Mouse (Mus musculus) stomach, postnatal 0 days (tissue): ENCODE results near the gene Fth1. TPM values are rescaled to one million over a fixed set of nuclear protein-coding genes. Genes with fewer than 3 reads are reported as not detected.
A peak's percentile ranks its signal among the peaks of the same experiment; 100 is the strongest.

Experiments
- ATAC-seq: fragments of 200-750 bp; cut with Nextera tagmentation; 2 replicates; pipeline ENCODE4 v1.8.0; 2017; ENCODE audit not compliant: low FRiP score, low TSS enrichment
- DNase-seq: peaks from one replicate; pipeline ENCODE4 v3.0.0-alpha.2; 2016; ENCODE audit warnings: low spot score
- H3K27ac ChIP-seq: fragments of 300-500 bp; sonication (generic); replicated peaks from 2 replicates; pipeline ENCODE4 v1.5.1; 2014; ENCODE audit warnings: mild to moderate bottlenecking, control low read depth
- H3K27me3 ChIP-seq: fragments of 300-500 bp; sonication (generic); 2 replicates; pipeline ENCODE4 v1.6.1; 2014; ENCODE audit warnings: low read length; ENCODE audit not compliant: control insufficient read depth, insufficient read depth
- H3K36me3 ChIP-seq: fragments of 300-500 bp; sonication (generic); 2 replicates; pipeline ENCODE4 v1.6.1; 2014; ENCODE audit warnings: low read length, mixed read lengths; ENCODE audit not compliant: control insufficient read depth, insufficient read depth
- H3K4me1 ChIP-seq: fragments of 300-500 bp; sonication (generic); replicated peaks from 2 replicates; pipeline ENCODE4 v1.6.1; 2014; ENCODE audit warnings: antibody characterized with exemption; ENCODE audit not compliant: control insufficient read depth, insufficient read depth
- H3K4me2 ChIP-seq: fragments of 300-500 bp; sonication (generic); replicated peaks from 2 replicates; pipeline ENCODE4 v1.6.1; 2014; ENCODE audit warnings: low read depth, mild to moderate bottlenecking, control low read depth, moderate library complexity
- H3K4me3 ChIP-seq: fragments of 300-500 bp; sonication (generic); 2 replicates; pipeline ENCODE4 v1.5.1; 2014; ENCODE audit warnings: low read depth, low read length, control low read depth
- H3K9ac ChIP-seq: fragments of 300-500 bp; sonication (generic); 2 replicates; pipeline ENCODE4 v1.6.1; 2014; ENCODE audit warnings: mild to moderate bottlenecking, low read length, control low read depth, mixed read lengths
- H3K9me3 ChIP-seq: fragments of 300-500 bp; sonication (generic); 2 replicates; pipeline ENCODE4 v1.6.1; 2016; ENCODE audit warnings: low read length; ENCODE audit not compliant: control insufficient read depth
- CTCF ChIP-seq: IDR thresholded peaks from 2 replicates; pipeline ENCODE4 v1.5.1; 2016; ENCODE audit warnings: antibody characterized with exemption, low read depth, mild to moderate bottlenecking, moderate library complexity
- EP300 ChIP-seq: optimal IDR thresholded peaks from 2 replicates; pipeline ENCODE3; 2016; ENCODE audit warnings: antibody characterized with exemption
- WGBS: fragments of 180-500 bp; shearing (Covaris S2); extraction: QIAGEN DNeasy Blood & Tissue Kit; methylation state at CpG from one replicate; pipeline ENCODE4 v1.1.7; 2014; 5-methylcytosine and 5-hydroxymethylcytosine counted together
- polyA plus RNA-seq: library from polyadenylated mRNA; unstranded; fragments of >200 nt; fragmentation: Nextera tagmentation; extraction: Ambion mirVana; gene quantifications from 2 replicates; pipeline ENCODE4 v1.2.1, GENCODE M21; 2015

The Fth1 gene
- polyA plus RNA-seq, 1 experiment from 2014 or later, result 2,976 TPM

DNA sequence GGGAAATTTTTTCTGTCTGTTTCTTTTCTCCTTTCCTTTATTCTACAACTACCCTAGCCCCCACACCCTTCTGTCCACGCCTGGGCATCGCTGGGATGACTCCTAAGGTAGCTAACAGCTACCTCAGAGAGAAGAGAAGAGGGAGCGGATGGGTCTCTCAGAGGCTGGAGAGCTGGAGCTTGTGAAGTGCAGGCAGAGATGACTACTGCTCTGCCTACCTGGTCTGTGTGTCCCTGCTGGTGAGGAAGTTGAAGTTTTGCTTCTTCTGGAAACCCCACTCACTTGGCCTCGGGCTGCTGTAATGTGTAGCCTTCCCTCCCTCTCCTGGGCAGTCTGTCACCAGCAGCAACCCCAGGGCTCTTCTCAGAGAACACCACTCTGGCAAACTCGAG is 25.6 kb upstream of the Fth1 start:
- peak; percentile 27 for DNase-seq
- H3K27ac ChIP-seq, result peak overlapping the region; percentile 98
- TF ChIP-seq CTCF (peak; percentile 29; the same call in 1 of the 2 replicates), EP300 (no peak)

DNA sequence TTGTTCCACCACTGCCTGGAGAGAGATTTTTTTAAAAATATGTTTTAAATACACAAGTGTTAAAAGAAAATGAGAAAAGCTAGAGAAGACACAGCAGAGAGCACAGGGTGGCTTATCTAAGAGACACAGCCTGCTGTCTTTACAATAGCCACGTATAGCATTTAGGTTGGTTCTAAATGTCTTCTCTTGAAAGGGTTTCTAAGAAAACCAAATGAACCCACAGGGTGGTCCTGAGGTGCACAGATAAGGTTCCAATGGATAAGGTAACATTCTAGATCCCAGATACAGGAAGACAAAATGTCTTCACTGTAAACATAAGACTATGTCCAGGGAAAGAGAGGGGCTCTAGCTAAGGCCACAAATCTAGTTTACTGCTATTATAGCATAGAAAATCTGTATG is 25.0 kb upstream of the Fth1 start:
- no peaks in the 10 kb centered on the region; the same call in 1 of the 2 replicates for H3K4me1 ChIP-seq
- DNase-seq, result no peak
- no peak overlapping the region for H3K4me3 ChIP-seq
- H3K9me3 ChIP-seq, result no peaks in the 10 kb centered on the region
- H3K36me3 ChIP-seq, result no peaks in the 10 kb centered on the region
- H3K27me3 ChIP-seq, result no peaks in the 10 kb centered on the region
- H3K27ac ChIP-seq, result peak overlapping the region; percentile 98
- no peak for ATAC-seq
- H3K4me2 ChIP-seq, result peak overlapping the region; percentile 51; the same call in 1 of the 2 replicates
- peak overlapping the region; percentile 68; the same call in 1 of the 2 replicates for H3K9ac ChIP-seq
- WGBS, result 58% methylated on average over 1 of the region's 1 CpGs
- no peak for TF ChIP-seq CTCF

More for the DNA sequence above, 25.6 kb upstream of the Fth1 start:
- Histone ChIP-seq H3K4me3 (peak overlapping the region; percentile 22; the same call in 1 of the 2 replicates), H3K9ac (peak overlapping the region; percentile 68), H3K27me3 (no peaks in the 10 kb centered on the region), H3K4me2 (peak overlapping the region; percentile 51), H3K4me1 (no peaks in the 10 kb centered on the region; the same call in 1 of the 2 replicates), H3K36me3 (no peaks in the 10 kb centered on the region), H3K9me3 (no peaks in the 10 kb centered on the region)
- ATAC-seq, result peak; percentile 60
- 25% methylated on average over 5 of the region's 5 CpGs for WGBS

DNA sequence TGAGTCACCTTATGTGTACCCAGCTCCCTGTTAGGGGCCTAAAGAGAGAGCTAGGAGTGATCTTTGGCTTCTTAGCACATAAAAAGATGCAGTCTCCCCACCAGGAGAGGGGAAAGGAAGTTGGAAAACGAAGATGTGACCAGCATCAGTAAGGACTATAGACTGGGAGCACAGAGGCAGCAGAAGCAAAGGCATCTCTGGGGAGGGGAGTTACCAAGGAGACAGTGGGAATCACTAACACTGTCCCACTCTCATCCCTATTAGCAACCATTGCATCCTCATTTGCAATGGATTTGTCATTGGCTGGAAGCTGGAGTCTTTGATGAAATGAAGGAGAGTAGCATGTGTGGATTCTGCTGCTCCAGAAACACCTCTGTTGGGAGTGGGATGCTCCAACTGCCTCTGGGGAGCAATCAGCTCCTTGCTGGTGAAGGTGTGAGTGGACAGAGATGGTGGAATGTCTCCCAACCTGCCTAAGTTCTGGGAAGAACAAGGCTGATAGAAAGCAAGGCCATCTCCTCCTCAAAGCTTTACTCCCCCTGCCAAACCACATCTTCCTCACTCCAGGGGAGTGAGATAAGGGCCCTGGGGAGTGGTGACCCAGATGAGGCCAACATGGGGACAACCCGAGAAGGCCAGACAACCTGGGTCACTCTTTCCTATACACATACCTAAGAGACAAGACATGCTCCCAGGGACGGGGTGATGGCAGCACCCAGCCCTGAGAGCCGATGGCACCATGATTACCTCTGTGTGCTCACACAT is 23.6 kb upstream of the Fth1 start:
- ATAC-seq (no peak), DNase-seq (no peak)
- no peak overlapping the region for H3K4me2 ChIP-seq
- no peak for TF ChIP-seq EP300
- TF ChIP-seq CTCF, result no peak
- no peak overlapping the region for H3K9ac ChIP-seq
- H3K27ac ChIP-seq, result no peak overlapping the region
- H3K36me3 ChIP-seq, result no peaks in the 10 kb centered on the region
- no peak overlapping the region for H3K4me3 ChIP-seq
- H3K9me3 ChIP-seq, result no peaks in the 10 kb centered on the region
- H3K27me3 ChIP-seq, result no peaks in the 10 kb centered on the region
- WGBS, result 77% methylated on average over 4 of the region's 4 CpGs
- H3K4me1 ChIP-seq, result no peaks in the 10 kb centered on the region; the same call in 1 of the 2 replicates

DNA sequence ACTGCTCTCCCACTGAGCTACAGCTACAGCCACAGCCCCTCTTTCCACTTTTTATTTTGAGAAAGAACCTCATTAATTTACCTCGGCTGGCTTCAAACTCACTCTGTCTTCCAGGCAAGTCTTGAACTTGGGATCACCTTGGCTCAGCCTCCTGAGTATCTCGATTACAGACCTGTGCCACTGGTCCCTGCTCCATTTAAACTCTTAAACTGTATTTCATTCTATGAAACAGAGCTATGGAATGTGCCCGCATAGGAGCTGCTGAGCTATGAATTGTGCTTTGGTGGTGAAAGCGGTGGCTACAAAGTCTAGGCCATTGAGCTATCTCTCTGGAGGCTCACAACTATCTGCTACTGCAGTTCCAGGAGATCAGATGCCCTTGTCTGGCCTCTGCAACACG is 22.4 kb upstream of the Fth1 start:
- ATAC-seq, result no peak
- no peaks in the 10 kb centered on the region for H3K36me3 ChIP-seq
- DNase-seq, result no peak
- no peak overlapping the region for H3K27ac ChIP-seq
- no peaks in the 10 kb centered on the region; the same call in 1 of the 2 replicates for H3K4me1 ChIP-seq
- TF ChIP-seq CTCF, result no peak
- TF ChIP-seq EP300, result no peak
- no peak overlapping the region for H3K4me3 ChIP-seq
- H3K27me3 ChIP-seq, result no peaks in the 10 kb centered on the region
- H3K4me2 ChIP-seq, result no peak overlapping the region
- no peaks in the 10 kb centered on the region for H3K9me3 ChIP-seq
- H3K9ac ChIP-seq, result no peak overlapping the region
- WGBS, result 81% methylated on average over 5 of the region's 5 CpGs

DNA sequence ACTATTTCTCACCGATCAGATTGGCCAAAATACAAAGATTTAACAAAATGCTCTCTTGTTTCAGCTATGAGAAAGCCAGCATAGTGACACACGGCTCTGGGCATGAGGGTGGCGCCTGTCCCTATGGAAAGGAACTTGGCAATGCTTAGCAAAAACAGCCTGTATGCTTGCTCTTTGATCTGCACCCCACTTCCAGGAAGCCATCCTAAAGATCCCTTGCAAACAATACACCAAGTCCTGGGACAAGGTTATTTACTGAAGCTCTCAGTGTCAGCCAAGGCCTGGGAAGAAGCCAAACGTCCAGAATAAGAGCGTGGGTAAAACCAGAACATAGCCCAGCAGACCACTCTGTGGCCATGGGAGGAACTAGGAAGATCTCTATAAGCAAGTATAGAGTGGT is 19.6 kb upstream of the Fth1 start:
- Histone ChIP-seq H3K27me3 (no peaks in the 10 kb centered on the region), H3K4me3 (no peak overlapping the region), H3K27ac (no peak overlapping the region), H3K4me2 (no peak overlapping the region), H3K4me1 (no peaks in the 10 kb centered on the region), H3K36me3 (no peaks in the 10 kb centered on the region), H3K9me3 (no peaks in the 10 kb centered on the region), H3K9ac (no peak overlapping the region)
- no peak for ATAC-seq
- TF ChIP-seq CTCF (no peak), EP300 (no peak)
- whole genome bisulfite sequencing, result 70% methylated on average over 5 of the region's 5 CpGs
- DNase-seq, result no peak

DNA sequence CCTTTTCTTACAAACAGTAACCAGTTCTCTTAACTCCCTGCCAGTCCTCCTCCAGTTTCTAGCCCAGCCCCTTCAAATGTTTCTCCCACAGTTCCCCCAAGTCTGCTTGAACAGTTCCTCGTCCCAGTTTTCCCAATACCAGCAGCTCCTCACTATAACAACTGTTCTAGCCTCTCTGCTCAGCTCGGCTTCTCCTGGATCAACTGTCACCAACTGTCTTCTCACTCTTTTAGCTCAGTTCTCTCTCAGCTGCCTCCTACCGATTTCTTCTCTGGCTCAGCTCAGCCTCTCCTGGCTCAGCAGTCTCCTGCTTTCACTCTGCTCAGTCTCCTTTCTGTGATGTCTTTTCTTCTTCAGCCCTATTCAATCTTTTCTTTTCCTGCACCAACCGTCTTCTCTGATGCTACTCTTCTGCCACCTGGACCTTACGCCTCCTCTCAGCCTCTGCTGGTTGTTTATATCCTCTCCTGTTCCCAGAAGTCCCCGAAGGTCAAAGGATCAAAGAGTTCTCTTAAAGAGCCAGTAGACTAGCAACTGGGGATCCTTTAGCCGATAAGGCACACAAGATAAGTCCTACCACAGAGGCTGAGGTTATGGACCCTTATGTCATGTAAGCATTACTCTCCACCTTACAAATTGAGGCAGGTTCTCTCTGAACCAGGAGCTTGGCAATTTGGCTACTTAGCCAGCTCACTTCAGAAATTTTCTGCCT is 16.0 kb upstream of the Fth1 start:
- no peaks in the 10 kb centered on the region for H3K27me3 ChIP-seq
- H3K9me3 ChIP-seq, result no peaks in the 10 kb centered on the region
- H3K36me3 ChIP-seq, result no peaks in the 10 kb centered on the region
- no peak overlapping the region for H3K4me2 ChIP-seq
- no peak for DNase-seq
- H3K27ac ChIP-seq, result no peak overlapping the region
- 17% methylated on average over 7 of the region's 7 CpGs for WGBS
- no peak overlapping the region for H3K4me3 ChIP-seq
- H3K9ac ChIP-seq, result no peak overlapping the region
- TF ChIP-seq EP300 (no peak), CTCF (no peak)
- no peaks in the 10 kb centered on the region for H3K4me1 ChIP-seq
- ATAC-seq, result no peak
